Mouse (Mus musculus) CH12.LX (cell line): ENCODE measurements around the gene Atp1a4.

Source experiments
- BHLHE40 ChIP-seq: IDR thresholded peaks from 2 replicates; pipeline ENCODE4 v1.6.1; 2011; ENCODE audit warnings: mild to moderate bottlenecking, low read depth, low read length, improper control_type of control experiment
- CTCF ChIP-seq, 2 experiments: IDR thresholded peaks in 1 of 2; conservative IDR thresholded peaks in 1 of 2; 2 replicates each; pipeline ENCODE4 v1.5.1; 2011 to 2012; ENCODE audit warnings: low read depth in 2 of 2, low read length in 2 of 2, improper control_type of control experiment in 1 of 2, inconsistent platforms in 1 of 2, mild to moderate bottlenecking in 1 of 2, moderate library complexity in 1 of 2
- MAFK ChIP-seq: IDR thresholded peaks from 2 replicates; pipeline ENCODE4 v1.6.1; 2011; ENCODE audit warnings: low read length, improper control_type of control experiment; ENCODE audit not compliant: insufficient replicate concordance
- MEF2A ChIP-seq: IDR thresholded peaks from 2 replicates; pipeline ENCODE4 v1.6.1; 2014; ENCODE audit warnings: low read depth, mild to moderate bottlenecking, inconsistent platforms, low read length, improper control_type of control experiment, borderline replicate concordance
- MXI1 ChIP-seq: IDR thresholded peaks from 2 replicates; pipeline ENCODE4 v1.6.1; 2011; ENCODE audit warnings: mild to moderate bottlenecking, low read depth, low read length, improper control_type of control experiment
- NELFE ChIP-seq: IDR thresholded peaks from 2 replicates; pipeline ENCODE4 v1.6.1; 2011; ENCODE audit warnings: low read depth, low read length, improper control_type of control experiment
- NRF1 ChIP-seq: IDR thresholded peaks from 2 replicates; pipeline ENCODE4 v1.6.1; 2014; ENCODE audit warnings: low read depth, mild to moderate bottlenecking, inconsistent platforms, low read length, improper control_type of control experiment, moderate library complexity
- USF2 ChIP-seq: conservative IDR thresholded peaks from 2 replicates; pipeline ENCODE4 v1.6.1; 2011; ENCODE audit warnings: low read depth, low read length, improper control_type of control experiment
- ZC3H11A ChIP-seq: IDR thresholded peaks from 2 replicates; pipeline ENCODE4 v1.6.1; 2012; ENCODE audit warnings: low read depth, mild to moderate bottlenecking, inconsistent platforms, low read length, improper control_type of control experiment
- ZKSCAN1 ChIP-seq: IDR thresholded peaks from 2 replicates; pipeline ENCODE4 v1.6.1; 2012; ENCODE audit warnings: low read depth, inconsistent platforms, low read length, improper control_type of control experiment, borderline replicate concordance

- TF ChIP-seq MXI1 (no peak), NELFE (no peak), ZKSCAN1 (no peak), BHLHE40 (no peak), MAFK (no peak), NRF1 (no peak), CTCF (conservative IDR thresholded peaks at IDR 0.05 in 1 of 2, IDR thresholded peaks at IDR 0.05 in 1 of 2; ENCODE audit: low read depth in 2 of 2, low read length in 2 of 2) (no peak), ZC3H11A (no peak), USF2 (no peak), MEF2A (no peak)
These were observed 16.3 kb upstream of the Atp1a4 start for GRCm38 (mm10) chr1:172274547-172274946.
